Mouse (Mus musculus): ENCODE measurements around the gene Cadm3.

DNA sequence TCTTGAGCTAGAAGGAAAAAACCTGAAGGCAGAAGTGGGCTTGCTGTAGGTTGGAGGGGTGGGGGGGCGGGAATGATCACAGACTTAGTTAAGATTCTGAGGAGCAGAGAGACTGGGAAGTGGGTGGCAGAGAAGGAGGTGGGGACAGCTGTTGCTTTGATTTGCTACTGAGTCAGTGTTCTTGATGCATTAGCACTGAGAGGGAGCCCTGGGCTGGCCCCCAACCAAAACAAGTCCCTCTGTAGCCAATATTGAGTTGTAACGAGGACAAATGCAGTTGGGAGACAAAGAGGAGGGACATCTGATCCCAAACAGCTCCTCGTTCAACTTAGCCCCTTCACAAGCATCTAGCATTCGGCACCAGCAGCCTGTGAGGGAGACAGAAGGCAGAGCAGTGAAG is 9.7 kb downstream of the Cadm3 start:
- TF ChIP-seq CTCF (IDR thresholded peaks at IDR 0.05; ENCODE audit: low read depth, low read length) (no peak), GATA1 (IDR thresholded peaks at IDR 0.05; ENCODE audit: borderline replicate concordance, low read length) (no peak), POLR2AphosphoS5 (IDR thresholded peaks at IDR 0.05; ENCODE audit: insufficient replicate concordance, low read depth, low read length) (no peak), TAL1 (conservative IDR thresholded peaks at IDR 0.05; ENCODE audit: low read depth, low read length) (no peak), GATA2 (IDR thresholded peaks at IDR 0.05; ENCODE audit: borderline replicate concordance, low read depth, low read length) (no peak)
